Mouse (Mus musculus): ENCODE data around the gene Pitx1.

Pitx1 gene

DNA sequence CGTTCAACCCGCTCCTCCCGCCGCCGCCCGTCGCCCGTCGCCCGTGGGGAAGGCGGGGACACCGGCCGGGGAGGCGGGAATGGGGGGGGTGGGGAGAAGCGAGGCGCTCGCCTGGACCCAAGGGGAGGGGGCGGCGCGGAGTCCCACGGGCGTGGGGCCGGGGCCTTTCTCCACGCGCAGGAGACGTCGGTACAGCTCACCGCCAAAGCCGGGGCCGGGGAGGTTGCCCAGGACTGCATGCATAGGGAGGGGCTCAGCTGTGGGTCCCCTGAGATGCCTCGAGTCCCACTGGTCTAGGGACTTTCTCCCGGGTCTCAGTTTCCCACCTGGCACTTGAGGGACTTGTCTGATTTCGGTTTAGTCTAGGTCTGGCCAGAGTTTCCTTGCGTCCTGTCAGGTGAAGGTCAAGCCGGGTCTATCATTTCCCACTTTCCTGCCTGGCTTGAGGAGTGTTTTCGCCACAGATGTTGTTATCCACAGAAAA is at the start of gene Pitx1:
Gene Pitx1, minus strand, starts transcription at position 51 of the 484 bp plus-strand sequence.
- DNase-seq: no peak

DNA sequence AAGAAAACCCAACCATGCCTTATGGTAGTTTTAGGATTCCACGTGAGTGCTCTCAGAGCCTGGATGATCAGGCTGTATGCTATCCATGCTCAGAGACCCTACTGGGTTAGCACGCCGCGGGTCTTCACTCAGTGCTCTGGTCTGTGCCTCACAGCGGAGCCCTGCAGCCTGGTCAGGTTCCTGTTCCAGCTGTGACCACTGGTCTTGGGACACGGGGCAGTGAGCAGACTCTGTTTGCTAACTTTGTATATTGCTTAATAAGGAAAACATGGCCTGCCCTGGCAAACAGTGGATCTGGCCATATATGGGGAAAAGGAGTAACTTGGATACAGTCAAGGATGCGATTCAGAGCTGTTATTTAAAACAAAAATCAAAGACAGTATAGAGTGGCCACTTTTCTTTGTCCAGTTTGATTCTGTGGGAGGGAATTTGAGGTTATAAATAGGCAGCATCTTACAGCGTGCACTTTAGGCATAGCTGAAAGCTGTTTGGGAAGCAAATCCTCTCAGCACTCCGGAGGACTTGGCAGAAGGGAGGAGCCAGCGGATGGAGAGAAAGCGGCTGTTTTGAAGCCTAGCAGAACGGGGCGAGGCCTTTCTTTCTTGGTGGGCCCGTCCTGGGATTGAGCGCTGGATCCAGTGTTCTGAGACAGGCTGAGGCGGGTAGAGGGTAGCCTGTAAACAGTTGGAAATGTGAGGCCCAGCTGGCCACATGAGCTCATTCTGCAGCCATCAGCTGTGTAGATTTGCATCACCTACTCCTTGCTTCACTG is 45.6 kb upstream of the Pitx1 start:
- DNase-seq: no peak

DNA sequence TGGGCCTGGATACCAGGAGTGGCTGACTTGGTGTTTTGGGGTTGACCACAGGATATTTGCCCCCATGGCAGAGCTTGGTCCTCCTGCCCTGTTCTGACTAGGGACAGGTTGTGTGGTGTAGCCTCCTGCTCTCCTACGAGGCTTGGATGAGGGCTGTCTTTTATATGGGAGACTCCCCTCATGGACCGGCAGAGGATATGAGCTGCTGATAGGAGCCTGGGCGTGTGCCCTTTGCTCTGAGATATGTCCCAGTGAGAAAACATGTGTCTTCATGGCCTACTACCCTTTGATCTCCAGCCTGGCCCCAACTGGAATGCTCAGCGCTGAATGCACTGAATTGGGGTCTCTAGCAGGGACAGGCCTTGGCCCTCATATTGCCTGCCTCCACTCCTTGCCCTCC is 42.4 kb upstream of the Pitx1 start:
- DNase-seq: no peak

- no peak for DNase-seq
Observed at GRCm38 (mm10) chr13:55871410-55871809, 35.4 kb upstream of the Pitx1 start.

GRCm38 (mm10) chr13:55870001-55870400 is 34.0 kb upstream of the Pitx1 start:
- DNase-seq: no peak

- no peak for DNase-seq
Observed at GRCm38 (mm10) chr13:55867540-55868103, 31.6 kb upstream of the Pitx1 start.

- DNase-seq: no peak
Observed at GRCm38 (mm10) chr13:55860483-55860882, 24.5 kb upstream of the Pitx1 start.

DNA sequence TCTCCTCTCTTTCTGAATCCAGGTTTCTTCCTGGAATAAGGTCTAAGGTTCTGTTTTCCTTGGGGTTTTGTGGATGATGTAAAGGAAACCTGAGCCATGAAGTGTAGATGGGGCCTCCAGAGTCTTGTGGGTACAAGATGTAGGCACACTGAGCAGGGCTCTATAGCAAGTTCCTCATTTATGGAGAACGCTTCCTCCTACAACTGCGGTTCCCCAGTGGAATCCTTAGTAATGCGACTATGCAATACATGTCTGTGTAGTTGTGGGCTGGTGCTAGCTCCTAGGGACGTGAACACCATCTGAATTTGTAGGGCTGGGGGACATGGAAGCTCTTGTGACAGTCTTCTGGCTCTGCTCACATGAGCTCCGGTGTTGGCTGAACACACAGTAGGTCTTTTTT is 22.5 kb upstream of the Pitx1 start:
- no peak for DNase-seq

DNA sequence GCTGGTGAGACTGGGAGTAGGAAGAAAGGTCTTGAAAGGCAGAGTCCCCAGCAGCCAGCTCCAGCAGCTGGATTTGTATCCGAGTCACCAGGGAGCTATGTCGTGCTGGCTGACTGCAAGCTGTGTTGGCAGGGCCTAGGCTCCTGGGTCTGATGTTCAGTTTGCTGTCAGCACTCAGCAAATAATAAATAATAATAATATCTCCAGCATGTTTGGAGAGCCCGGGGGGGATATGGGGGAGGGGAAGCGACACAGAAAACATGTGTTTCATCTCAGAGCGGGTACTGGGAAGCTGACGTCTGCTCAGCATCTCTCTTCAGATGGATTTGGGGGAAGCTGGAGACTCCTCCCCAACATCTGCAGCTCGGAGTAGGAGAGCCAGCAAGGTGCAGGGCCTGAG is 19.8 kb upstream of the Pitx1 start:
- DNase-seq: no peak

DNA sequence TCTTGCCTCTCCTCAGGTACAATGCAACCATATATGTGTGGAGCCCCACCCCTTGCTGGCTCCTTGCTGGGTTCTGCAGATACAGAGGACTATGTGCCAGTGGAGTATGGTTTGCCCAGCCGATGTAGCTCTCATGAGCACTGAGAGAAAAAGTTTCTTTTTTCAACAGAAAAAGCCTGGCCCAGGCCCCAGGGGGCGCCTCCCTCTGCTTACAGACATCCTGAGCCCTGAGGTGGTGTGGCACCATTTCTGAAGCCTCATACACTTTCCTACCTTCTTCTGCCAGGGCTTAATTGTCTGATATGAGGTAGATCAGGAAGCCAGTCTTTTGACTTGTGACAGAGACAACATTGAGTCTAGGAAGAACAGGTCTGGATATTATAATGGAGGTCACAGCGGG is 16.2 kb upstream of the Pitx1 start:
- DNase-seq: no peak

GRCm38 (mm10) chr13:55850726-55851125 is 14.7 kb upstream of the Pitx1 start:
- no peak for DNase-seq

DNA sequence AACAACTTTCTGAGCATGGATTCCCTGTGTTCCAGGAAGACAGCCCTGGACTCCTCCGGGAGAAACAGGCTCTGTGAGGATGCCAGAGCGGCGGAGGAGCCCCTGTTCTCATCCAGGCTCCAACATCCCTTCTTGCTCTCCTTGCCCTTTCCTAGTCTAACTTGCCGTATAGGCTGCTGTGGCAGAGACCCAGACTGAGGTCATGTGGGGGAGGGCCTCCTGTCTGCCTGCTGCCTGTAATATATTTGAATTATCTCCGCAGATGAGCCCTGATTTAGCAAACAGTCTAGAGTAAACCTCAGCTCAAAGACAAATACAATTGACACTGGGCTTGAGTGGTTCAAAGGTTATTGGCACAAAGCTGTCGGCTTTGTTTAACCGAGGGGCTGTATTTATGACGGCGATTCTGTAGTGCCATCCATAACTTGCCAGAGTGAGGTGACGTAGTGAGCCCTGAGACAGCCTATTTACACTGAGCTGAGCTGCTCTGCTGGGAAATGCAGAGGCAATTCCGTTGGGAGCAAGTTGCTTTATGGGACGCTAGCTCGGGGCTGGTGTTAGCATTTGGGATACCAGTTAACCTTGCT is 12.7 kb upstream of the Pitx1 start:
- no peak for DNase-seq

- DNase-seq: no peak
Observed at GRCm38 (mm10) chr13:55847805-55848204, 11.8 kb upstream of the Pitx1 start.

DNA sequence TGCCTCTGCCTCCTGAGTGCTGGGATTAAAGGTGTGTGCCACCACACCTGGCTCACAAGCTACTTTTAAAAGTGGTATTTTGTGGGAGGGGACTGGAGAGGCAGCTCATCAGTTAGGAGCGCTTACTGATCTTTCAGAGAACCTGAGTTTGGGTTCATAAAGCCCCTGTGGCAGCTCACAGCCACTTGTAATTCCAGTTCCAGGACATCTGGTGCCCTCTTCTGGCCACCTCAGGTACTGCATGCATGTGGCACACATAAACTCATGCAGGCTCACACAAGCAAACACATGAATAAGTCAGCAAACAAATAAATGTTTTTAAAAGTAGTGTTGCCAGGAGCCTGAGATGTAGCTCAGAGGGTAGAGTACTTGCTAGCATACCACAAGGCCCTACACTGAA is 7.7 kb upstream of the Pitx1 start:
- no peak for DNase-seq

- no peak for DNase-seq
Observed at GRCm38 (mm10) chr13:55840223-55840622, 4.2 kb upstream of the Pitx1 start.

DNA sequence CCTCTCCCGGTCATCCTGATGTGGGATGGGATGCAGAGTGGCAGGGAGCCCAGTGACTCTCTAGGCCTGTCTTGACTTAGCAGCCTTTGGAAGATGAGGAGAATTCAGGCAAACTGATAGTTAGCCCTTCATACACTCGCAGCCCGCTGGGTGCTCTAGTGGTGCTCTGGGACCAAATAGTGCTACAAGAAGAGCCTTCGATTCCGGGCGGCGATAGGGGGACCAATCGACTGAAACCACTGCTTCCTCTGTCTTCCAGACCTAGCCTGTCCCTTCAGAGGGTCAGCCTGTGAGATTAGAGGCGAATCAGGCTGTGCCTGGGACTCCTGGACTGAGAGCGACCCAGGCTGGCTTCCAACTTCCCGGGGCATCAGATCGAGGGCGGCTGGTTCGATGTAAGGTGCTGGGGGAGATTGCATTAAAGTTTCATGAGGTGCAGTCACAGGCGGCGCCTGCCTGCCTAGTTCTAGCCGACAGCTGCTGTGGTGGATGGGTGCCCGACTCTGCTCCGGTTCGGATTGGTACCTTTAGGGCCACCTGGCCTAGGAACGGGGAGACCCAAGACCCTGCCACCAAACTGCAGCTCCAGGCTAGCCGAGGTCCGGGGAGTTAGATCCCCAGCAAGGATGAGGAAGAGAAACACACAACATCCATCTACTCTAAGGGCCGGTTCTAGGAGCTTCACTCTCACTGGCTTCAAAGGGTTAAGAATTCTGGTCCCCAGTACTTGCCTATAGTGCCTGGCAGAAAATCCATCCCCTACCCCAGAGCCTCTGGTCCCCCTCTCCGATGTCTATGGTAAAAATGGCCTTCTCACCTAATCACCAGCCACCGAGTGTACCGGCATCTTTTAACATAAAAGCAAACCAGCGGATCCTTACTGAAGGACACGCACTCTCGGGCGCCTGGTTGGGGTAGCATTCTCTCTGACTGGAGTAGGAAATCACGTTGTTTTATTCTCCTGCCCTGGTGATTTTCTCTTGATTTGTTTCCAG is 1.1 kb upstream of the Pitx1 start:
- no peak for DNase-seq

- DNase-seq: no peak
Observed at GRCm38 (mm10) chr13:55835548-55836097, 369 bp downstream of the Pitx1 start.

- no peak for DNase-seq
Observed at GRCm38 (mm10) chr13:55834667-55835066, 1.3 kb downstream of the Pitx1 start.

GRCm38 (mm10) chr13:55833921-55834320 is 2.1 kb downstream of the Pitx1 start:
- no peak for DNase-seq

GRCm38 (mm10) chr13:55832602-55833001 is 3.4 kb downstream of the Pitx1 start:
- DNase-seq: no peak

DNA sequence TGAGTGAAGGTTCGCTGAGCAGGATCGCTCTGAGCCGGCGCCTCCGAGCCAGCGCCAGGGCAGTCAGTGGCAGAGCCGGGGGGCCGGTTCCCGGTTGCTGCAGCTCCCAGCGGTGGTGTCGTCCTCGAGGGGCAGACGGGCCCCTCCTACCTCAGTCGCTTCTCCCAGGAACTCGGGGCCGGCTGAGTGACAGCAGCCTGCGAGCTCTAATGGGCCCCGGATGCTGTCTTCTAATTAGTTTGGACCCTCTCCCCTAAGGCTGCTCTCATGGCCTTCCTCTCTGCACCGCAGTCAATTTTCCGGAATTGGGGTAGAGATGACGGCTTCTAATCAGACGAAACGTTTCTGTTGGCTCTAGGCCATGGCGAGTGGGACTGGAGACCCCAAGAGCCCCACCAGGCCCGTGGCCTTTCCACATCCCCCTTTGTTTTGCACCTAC is 4.3 kb downstream of the Pitx1 start:
- DNase-seq: no peak
